Mouse (Mus musculus): Measurements from ENCODE around the gene Rlbp1.

The Rlbp1 gene

DNA sequence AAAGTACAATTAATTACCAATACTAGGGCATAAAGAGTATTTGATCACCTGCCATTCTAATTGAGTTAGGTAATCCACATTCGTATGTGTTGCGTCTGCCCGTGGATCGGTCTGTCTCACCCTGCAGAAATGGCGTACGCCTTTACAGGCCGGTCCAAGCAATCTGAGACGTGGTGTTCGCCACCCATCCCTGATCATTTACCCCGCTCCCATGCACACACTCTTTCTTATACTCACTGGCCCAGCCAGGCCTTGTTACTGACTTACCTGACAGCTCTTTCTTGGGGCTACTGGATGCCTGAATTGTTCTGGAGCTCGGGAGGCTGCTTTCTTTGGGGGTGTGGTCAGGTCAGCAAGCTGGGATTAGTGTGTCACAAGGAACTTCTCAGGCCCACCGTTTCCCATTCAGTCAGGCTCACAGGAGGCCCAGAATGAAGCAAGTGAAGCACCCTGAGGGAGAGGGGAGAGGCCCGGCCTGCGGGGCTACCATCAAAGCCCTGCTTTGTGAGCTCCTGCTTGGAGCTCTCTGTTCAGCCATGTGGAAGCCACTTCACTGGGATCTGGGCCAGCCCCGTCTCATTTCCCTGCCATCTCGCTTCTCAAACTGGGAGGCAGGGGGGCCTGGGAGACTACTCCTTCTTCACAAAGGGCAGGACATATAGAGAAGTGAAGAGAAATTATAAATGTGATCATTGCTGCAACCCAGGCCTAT, at the start of gene Rlbp1:
Gene Rlbp1 (minus strand): TSS at position 627 of the 712 bp plus-strand sequence.
- DNase-seq (ENCODE audit: low read depth): no peak

DNA sequence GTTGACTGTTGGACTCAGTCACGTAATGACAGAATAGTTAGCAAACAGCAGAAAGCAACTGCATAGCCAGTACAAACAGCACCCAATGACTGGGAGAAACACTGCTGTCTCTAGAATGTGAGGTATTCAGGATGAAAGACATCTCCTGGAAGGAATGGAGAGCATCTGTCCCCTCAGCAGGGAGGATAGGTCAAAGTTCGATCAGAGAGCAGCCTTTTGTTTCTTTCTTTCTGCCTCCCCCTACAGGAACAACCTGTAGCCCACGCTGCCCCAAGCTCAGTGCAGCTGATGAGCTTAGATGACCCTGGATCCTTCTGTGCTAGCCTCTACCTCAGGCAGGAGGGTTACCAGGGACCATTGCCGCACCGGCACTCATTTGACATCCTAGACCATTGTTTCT, 41.4 kb upstream of the Rlbp1 start:
- DNase-seq (ENCODE audit: low read depth): no peak

DNA sequence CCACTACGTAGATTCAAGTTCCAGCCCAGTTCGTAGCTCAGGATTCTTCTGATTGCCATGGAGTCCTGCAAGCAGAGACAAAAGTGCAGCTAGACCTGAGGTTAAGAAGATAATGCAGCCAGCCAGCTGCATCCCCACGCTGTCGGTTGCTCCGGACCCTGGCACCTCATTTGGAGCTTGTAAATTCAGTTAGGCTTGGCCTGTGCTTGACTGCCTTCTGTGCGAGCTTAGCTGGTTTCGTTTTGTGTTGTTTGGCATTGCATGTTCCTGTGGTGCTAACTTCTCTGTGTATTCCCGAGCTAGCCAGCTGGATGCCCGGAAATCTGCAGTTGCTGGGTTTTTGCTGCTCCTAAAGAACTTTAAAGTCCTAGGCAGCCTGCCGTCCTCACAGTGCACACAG, 39.0 kb upstream of the Rlbp1 start:
- no peak for DNase-seq (ENCODE audit: low read depth)

DNA sequence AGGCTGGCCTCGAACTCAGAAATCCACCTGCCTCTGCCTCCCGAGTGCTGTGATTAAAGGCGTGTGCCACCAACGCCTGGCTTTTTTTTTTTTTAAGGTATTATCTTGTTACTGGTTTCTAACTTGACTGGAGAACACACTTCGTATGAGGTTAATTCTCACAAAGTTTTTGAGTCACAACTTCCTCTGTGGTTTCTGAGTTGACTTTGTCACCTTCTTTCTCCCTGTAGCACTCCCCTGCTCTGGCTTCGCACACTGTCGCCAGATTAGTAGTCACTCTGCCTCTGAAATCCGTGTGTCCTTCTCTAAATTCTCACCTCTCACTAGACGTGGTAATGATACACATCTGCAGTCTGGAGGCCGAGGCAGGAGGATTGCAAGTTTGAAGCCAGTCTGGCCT, 36.0 kb upstream of the Rlbp1 start:
- DNase-seq (ENCODE audit: low read depth): no peak

DNA sequence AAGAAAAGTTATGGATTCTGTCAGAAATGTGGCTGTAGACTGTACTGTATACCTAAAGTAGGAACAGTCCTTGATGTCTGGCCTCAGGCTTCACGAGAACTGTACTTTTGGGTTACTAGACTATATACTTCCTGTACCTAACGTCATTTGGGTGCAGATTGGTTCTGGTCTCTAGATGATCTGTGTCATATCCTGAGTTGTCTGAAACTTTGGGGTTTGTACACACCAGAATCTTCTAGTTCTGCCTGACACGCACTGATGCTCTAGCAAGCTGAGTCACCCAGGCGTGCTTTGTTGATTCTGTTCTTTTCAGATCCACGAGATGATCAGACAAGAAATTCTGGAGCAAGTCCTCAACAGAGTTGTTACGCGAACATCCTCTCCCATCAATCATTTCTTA, 33.1 kb upstream of the Rlbp1 start:
- DNase-seq (ENCODE audit: low read depth): no peak

DNA sequence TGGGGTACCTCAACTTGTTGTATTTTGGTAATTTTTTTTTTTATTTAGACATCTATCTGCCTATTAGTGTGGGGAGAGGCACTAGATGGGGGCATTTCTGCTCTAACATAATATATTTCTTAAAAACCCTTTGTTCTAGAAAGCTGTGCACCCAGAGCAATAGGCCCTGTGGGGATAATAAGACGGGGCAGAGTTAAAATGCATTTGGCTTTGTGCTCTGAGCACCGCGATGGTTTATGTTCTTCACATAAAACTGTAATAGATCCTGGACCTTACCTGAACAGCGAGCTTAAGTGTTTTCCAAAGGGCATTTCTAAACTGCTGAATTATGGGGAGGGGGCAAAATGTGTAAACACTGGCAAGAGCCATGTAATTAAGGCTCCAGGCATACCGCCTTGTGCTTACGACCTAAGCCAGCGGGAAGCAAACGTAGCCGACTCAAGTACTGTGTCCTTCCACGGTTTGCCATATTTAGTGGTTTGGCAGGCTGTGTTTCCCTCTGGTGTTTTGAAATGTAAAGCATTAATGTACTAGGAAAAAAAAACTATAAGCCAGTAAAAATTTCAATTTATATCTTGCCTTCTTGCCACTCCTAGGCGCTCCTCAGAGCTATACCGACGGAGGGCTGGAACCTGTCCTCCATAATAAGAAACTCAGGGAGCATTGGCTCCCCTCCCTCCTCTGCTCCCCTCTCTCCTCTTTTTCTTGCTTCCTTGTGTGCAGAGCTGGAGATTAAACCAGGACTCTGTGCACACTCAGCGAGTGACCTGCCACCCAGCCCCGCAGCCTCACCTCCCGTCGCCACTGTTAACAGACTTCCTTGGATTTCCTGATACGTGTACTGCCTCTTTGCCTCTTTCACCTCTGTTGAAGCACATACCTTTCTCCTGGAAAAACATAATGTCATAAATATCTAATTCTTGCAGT, 27.9 kb upstream of the Rlbp1 start:
- no peak for DNase-seq (ENCODE audit: low read depth)

DNA sequence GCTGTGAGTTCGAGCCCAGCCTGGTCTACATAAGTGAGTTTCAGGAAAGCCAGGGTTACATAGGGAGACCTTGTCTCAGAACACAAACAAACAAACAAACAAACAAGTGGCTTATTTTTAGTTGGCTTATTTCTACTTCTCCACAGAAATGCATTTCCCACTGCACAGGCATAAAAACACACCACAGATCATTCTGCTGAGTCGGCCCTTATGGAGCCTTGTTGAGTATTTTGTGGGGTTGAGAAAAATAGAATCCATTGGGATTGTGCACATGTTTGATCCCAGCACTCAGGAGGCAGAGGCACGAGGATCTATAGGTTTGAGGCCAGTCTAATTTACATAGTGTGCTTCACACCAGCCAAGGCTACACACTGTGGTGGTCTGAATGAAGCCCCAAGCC, 13.4 kb upstream of the Rlbp1 start:
- no peak for DNase-seq (ENCODE audit: low read depth)

DNA sequence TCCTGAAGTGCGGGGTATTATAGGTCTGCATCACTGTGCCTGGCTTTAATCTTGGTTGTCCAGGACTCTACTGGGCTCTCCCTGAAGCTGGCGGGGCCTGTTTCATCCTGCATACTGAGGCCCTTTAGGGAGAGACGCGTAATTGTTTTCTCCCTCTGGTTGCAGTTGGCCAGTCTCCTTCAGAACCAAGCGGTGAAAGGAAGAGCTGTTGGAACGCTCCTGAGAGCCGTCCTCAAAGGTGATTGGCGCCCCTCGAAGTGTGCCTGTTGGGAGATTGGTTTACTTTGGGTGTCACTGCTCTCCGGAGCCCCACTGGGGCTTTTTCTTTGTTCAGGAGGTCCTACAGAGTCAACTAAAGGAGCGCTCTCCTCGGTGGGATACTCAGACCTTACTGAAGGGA, 12.1 kb upstream of the Rlbp1 start:
- DNase-seq (ENCODE audit: low read depth): no peak

DNA sequence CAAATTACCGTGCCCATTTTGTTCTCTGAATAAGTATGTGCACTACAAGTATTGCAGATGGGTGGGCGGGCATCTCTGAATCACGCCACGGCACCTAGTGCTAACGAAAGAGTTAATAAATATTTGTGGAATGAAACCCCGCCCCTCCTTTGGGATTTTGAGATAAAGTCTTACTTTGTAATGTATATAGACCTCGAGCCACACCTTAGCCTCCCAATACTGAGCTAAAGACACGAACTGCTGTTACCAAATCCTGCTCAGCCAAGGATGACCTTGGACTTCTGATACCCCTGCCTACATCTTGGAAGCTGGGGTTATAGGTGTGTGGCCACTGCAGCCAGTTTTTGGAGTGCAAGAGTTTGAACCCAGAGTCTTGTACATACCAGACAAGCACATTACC, 11.6 kb upstream of the Rlbp1 start:
- DNase-seq (ENCODE audit: low read depth): no peak

DNA sequence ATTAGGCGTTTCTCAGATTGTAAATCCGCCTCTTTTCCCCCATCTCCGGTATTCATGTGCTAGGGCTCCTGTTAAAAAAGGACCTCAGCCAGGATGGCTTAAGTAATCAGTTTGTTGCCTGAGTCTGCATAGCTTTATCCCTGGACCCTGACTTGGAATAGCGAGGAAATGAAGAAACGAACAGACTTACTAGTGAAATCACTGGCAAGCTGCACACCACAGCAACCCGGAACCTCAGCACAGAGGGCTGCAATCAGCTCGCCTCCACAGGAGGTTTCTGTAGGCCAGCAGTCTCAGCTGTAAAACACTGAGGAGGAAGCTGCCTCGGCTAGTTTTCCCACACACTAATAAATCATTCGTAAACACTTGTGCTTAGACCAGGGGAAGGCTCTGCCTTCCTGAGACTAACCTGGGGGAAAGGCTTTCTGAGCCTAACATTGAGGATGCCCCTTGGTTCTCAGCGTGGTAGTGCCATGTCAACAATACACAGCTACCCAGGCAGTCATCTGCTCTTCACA, 10.7 kb upstream of the Rlbp1 start:
- DNase-seq (ENCODE audit: low read depth): no peak

DNA sequence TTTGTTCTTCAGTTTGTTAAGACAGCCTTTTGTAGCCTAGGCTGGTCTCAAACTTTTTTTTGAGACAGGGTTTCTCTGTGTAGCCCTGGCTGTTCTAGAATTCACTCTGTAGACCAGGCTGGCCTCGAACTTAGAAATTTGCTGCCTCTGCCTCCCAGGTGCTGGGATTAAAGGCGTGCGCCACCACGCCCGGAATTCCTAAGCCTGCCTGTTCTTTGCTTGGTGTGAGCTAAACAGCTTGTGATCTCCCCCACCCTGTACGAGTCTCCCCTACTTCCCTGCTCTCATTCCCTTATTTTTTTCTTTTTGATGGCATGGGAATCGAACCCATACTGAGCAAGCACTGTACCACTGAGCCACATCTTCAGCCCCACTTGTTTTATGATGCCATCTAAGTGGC, 8.3 kb upstream of the Rlbp1 start:
- DNase-seq (ENCODE audit: low read depth): no peak

DNA sequence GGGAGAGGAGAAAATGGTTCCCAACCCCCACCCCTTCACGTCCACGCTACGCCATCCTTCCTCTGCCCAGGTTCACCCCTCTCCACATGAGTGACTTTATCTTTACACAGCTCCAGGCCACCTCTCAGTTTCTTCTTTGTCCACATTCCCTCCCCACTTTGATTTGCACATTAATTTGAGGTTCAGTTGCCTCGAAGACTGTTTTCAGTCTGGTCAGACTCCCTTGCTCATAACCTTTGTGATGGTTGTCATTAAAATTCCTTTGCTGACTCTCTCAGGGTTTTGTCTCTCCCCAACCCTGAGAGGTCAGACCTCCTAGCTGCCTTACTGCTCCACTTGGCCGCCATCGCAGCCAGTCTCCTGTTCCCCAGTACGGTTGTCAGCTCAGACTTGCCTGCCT, 7.8 kb upstream of the Rlbp1 start:
- DNase-seq (ENCODE audit: low read depth): no peak

DNA sequence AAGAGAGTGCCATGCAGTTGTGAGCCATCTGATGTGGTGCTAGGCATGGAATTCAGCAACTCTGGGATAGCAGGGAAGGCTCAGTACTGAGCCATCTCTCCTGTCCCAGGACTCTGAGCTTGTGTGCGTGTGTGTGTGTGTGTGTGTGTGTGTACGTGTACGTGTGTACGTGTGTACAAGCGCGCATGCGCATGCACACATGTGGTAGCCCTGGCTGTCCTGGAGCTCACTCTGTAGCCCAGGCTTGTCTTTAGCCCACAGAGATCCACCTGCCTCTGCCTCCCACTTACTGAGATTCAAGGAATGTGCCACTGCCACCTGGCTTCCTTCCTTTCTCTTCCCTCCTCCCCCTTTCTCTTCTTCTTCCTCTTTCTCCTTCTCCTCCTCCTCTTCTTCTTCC, 7.1 kb upstream of the Rlbp1 start:
- no peak for DNase-seq (ENCODE audit: low read depth)

DNA sequence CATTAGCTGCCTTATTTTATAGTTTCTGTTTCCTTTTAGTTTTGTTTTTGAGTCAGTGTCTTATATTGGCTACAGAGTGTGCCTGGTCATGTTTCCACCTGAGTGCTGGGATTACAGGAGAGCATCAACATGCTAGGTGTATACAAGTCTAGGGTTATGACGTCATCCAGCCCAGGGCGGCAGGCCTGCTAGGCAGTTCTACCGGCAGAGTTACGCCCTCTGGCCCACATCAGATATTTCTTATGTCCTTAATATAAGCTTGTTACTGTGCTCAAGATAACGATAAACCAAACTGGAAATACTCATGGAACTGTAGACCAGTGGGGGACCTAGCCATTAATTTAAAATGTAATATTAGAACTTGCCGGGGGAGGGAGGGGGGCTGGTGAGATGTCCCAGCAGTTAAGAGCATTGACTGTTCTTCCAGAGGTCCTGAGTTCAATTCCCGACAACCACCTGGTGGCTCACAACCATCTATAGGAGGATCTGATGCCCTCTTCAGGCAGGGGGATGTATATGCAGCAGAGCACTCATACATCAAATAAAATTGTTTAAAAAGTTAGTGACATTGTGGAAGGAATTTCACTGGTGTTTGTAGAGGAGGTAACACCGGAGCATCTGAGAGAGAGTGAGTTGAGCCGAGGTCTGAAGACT, 6.1 kb upstream of the Rlbp1 start:
- DNase-seq (ENCODE audit: low read depth): peak; percentile 40

DNA sequence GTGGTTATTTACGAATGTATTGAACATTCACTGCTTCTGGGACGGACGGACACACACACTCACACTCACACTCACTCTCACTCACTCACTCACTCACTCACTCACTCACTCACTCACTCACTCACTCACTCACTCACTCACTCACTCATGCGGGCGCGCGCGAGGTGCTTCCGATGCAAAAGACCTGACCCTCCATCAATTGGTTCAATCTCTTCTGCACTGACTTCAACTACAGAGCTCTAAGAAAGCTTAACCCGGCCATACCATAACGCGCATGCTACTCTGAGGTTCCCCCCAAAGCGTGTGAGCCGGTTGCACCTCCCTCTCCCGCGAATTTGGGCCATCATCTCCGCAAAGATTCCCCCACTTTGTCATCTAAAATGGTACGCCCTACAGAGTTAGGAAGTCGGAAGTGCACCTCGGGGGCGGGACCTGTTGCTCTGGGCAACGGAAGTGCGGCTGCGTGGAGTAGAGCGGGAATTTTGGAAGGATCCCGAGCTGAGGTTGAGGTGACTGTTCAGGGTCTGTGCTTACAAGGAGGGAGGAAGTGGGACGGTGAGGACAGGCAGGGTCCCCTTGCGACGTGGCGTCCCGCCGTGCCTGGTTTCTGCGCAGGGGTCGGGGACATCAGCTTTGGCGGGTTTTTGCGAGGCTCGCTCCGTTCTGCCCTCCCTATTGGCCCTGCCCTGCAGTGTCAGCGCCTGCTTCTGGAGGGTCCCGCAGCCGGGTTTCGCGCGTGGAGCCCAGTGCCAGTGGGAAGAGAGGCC, 5.2 kb upstream of the Rlbp1 start, which contains the start of gene Fanci:
Gene Fanci (plus strand): TSS at position 47 of the 767 bp plus-strand sequence.
- peak; percentile 98 for DNase-seq (ENCODE audit: low read depth)

DNA sequence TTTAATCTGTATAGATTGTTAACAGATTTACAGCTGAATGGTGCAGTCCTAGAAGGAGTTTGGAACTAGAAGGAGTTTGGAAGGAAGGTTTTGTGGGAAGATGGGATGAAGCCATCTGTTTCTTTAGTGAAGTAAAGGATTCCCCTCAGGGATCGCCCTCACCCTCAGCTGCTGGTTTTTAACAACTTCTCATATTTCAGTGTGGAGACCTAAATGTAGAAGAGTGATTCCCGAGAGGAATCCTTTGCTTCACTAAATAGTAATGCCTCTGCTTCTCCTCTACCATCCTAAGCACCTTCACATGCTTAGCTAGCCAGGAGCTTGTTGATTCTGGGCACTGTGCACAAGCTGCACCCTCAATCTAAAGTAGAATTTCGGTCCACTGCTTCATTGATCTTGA, 4.6 kb upstream of the Rlbp1 start:
- peak; percentile 31 for DNase-seq (ENCODE audit: low read depth)

DNA sequence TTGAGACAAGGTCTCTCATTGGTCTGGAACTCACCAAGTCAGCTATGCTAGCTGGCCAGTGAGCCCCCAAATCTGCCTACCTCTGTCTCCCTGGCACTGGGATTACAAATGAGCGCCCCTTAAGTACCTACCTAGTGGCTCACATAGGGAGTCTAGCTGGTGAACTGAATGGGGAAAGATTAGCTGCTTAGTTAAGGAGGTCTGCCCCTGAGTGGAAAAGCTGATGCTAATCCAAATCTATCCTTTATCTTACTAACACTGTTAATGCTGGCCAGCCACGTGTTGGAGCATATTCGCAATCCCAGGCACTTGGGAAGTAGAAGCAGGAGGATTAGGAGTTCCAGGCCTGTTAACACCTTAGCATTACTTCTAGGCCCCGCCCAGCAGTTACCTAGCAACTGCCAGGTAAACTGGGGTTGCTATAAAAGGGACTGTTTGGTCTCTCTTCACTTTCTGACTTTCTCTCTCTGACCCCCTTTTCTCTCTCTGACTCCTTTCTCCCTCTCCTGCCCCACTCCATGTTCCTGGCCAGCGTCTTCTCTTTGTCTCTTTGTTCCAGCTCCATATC, 3.4 kb upstream of the Rlbp1 start:
- DNase-seq (ENCODE audit: low read depth): no peak

DNA sequence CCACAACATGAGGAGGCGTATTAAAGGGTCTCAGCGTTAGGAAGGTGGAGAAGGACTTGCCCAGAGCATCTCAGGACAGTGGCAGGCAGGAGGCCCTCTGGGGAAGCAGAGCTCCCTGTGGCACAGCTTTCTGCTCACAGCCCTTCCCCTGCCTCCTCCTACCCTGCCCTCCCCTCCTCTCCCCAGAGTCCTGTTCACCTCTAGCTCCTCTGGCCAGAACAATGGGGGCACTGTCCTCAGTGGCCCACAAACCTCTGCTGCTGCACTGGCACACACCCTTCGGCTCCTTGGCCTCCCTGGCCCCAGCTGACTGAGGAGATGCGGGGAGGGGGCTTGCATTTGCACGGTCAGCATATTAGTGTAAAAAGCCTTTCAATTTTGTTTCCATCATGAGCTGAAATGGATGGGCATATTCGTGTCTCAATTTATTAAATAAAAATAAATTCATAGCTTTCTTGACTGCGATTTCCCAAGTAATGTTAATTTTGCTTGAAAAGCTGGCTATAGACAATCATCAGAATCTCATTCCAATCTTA, 1.9 kb upstream of the Rlbp1 start:
- DNase-seq (ENCODE audit: low read depth): no peak

DNA sequence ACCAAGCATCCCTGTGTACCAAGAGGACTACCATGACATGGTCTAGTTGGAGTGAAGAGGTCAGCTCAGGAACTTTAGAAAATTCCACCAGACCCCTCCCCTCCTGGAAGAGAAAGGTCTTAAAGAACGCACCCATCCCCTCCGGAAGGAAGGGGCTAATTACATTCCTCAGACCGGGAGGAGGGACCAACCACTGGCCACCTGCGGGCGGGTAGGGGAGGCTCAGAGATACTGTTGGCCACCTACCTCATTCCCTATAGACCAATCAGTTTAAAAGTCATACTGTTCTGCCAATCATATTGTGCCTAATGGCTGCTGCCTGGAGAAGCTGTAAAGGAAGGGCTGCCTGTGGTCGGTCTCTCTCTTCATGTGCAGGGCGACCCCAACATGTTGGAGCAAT, 1.1 kb upstream of the Rlbp1 start:
- DNase-seq (ENCODE audit: low read depth): no peak

DNA sequence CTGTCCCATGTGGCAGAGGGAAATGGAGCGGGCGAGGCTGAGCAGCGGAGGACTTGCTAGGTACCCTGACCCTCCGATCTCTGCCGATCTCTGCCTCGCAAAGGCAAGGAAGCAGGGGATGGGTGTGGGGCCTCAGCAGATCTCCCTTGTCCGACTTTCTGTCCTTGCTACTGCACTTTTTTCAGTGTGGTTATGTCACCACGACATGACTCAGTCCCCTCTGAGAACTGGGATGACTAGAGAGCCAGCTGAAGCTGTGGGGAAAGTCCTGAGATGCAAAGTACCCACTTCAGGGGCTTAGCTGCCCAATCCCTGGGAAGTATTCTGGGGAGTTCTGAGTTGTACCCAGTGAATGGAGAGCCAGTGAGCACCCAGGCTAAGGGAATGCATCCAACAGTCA, 292 bp upstream of the Rlbp1 start:
- DNase-seq (ENCODE audit: low read depth): no peak

Measured in NIH3T3 (cell line).